Mouse (Mus musculus): ENCODE measurements at regions not wholly inside any gene's neighbourhood (a gene's known extent, or its start where the extent isn't known, plus 50 kb on each side); places are given as distances from the start of the nearest gene placed in this dataset.
"Not testable (repeated sequence)": the region's sequence is repeated elsewhere in the genome, so short reads cannot be mapped to it uniquely, and the experiment has no call there.

GRCm38 (mm10) chr13:3341416-3341815, 196.4 kb upstream of the Gdi2 start:
- peaks cover 4% of the 10 kb centered on the region; the same call in 1 of the 2 replicates for H3K9me3 ChIP-seq (ENCODE audit: low read length)
- no peak for TF ChIP-seq CTCF (IDR thresholded peaks at IDR 0.05)
- H3K36me3 ChIP-seq (ENCODE audit: insufficient read depth, low read length) = no peaks in the 10 kb centered on the region
- no peak overlapping the region for H3K27ac ChIP-seq (ENCODE audit: low read length)
- H3K4me2 ChIP-seq (replicated peaks; ENCODE audit: low read depth, low read length) = no peak overlapping the region
- ATAC-seq = no peak
- 67% methylated on average over 3 of the region's 3 CpGs for WGBS
- H3K4me3 ChIP-seq (ENCODE audit: low read depth, low read length) = no peak overlapping the region
- H3K4me1 ChIP-seq (ENCODE audit: insufficient read depth, low read depth, low read length) = no peaks in the 10 kb centered on the region
- no peaks in the 10 kb centered on the region for H3K27me3 ChIP-seq (replicated peaks; ENCODE audit: insufficient read depth, low read length)
- no peak for DNase-seq (ENCODE audit: low spot score)
- H3K9ac ChIP-seq (replicated peaks; ENCODE audit: low read depth) = no peak overlapping the region

- Histone ChIP-seq H3K27ac (ENCODE audit: low read length) (no peak overlapping the region), H3K4me3 (ENCODE audit: low read depth, low read length) (no peak overlapping the region)
Measured at GRCm38 (mm10) chr13:3343611-3344010, 194.3 kb upstream of the Gdi2 start.

GRCm38 (mm10) chr13:3354912-3355311, 183.0 kb upstream of the Gdi2 start:
- not testable (repeated sequence) for ATAC-seq; H3K36me3 ChIP-seq (ENCODE audit: insufficient read depth, low read length); H3K27ac ChIP-seq (ENCODE audit: low read length); H3K9me3 ChIP-seq (ENCODE audit: low read length); H3K4me1 ChIP-seq (ENCODE audit: insufficient read depth, low read depth, low read length); H3K9ac ChIP-seq (replicated peaks; ENCODE audit: low read depth); H3K4me2 ChIP-seq (replicated peaks; ENCODE audit: low read depth, low read length); DNase-seq (ENCODE audit: low spot score); H3K4me3 ChIP-seq (ENCODE audit: low read depth, low read length)
- H3K27me3 ChIP-seq (replicated peaks; ENCODE audit: insufficient read depth, low read length) = peaks cover 11% of the 10 kb centered on the region

More at GRCm38 (mm10) chr13:3343611-3344010, 194.3 kb upstream of the Gdi2 start:
- no peaks in the 10 kb centered on the region for H3K36me3 ChIP-seq (ENCODE audit: insufficient read depth, low read length)
- TF ChIP-seq EP300 (IDR thresholded peaks at IDR 0.05) (no peak), CTCF (IDR thresholded peaks at IDR 0.05) (no peak)
- DNase-seq (ENCODE audit: low spot score) = no peak
- H3K9ac ChIP-seq (replicated peaks; ENCODE audit: low read depth) = no peak overlapping the region
- H3K27me3 ChIP-seq (replicated peaks; ENCODE audit: insufficient read depth, low read length) = no peaks in the 10 kb centered on the region
- no peaks in the 10 kb centered on the region; the same call in 1 of the 2 replicates for H3K9me3 ChIP-seq (ENCODE audit: low read length)
- no peak for ATAC-seq
- H3K4me2 ChIP-seq (replicated peaks; ENCODE audit: low read depth, low read length) = no peak overlapping the region
- 85% methylated on average over 5 of the region's 5 CpGs for WGBS
- H3K4me1 ChIP-seq (ENCODE audit: insufficient read depth, low read depth, low read length) = no peaks in the 10 kb centered on the region

GRCm38 (mm10) chr13:3358079-3358608, 179.7 kb upstream of the Gdi2 start:
- WGBS = 3% methylated on average over 42 of the region's 45 CpGs
- Histone ChIP-seq H3K4me2 (replicated peaks; ENCODE audit: low read depth, low read length) (peak overlapping the region; percentile 92), H3K4me1 (ENCODE audit: insufficient read depth, low read depth, low read length) (peaks cover 4% of the 10 kb centered on the region; the same call in 1 of the 2 replicates), H3K4me3 (ENCODE audit: low read depth, low read length) (peak overlapping the region; percentile 60), H3K9ac (replicated peaks; ENCODE audit: low read depth) (0 out of 2 replicates have a peak overlapping the region, but pooled peaks have one; percentile 12), H3K36me3 (ENCODE audit: insufficient read depth, low read length) (no peaks in the 10 kb centered on the region), H3K9me3 (ENCODE audit: low read length) (no peaks in the 10 kb centered on the region), H3K27ac (ENCODE audit: low read length) (peak overlapping the region; percentile 68), H3K27me3 (replicated peaks; ENCODE audit: insufficient read depth, low read length) (peaks cover 11% of the 10 kb centered on the region)
- peak; percentile 58 for ATAC-seq
- TF ChIP-seq EP300 (IDR thresholded peaks at IDR 0.05) (no peak), CTCF (IDR thresholded peaks at IDR 0.05) (no peak)
- peak; percentile 27 for DNase-seq (ENCODE audit: low spot score)

GRCm38 (mm10) chr13:3358996-3359750, 178.7 kb upstream of the Gdi2 start:
- 0 out of 2 replicates have a peak, but pooled peaks have one; percentile 13 for ATAC-seq
- DNase-seq (ENCODE audit: low spot score) = no peak
- Histone ChIP-seq H3K4me3 (ENCODE audit: low read depth, low read length) (peak overlapping the region; percentile 60), H3K9ac (replicated peaks; ENCODE audit: low read depth) (0 out of 2 replicates have a peak overlapping the region, but pooled peaks have one; percentile 8), H3K4me1 (ENCODE audit: insufficient read depth, low read depth, low read length) (peaks cover 4% of the 10 kb centered on the region; the same call in 1 of the 2 replicates), H3K27me3 (replicated peaks; ENCODE audit: insufficient read depth, low read length) (peaks cover 11% of the 10 kb centered on the region), H3K36me3 (ENCODE audit: insufficient read depth, low read length) (no peaks in the 10 kb centered on the region), H3K9me3 (ENCODE audit: low read length) (no peaks in the 10 kb centered on the region), H3K4me2 (replicated peaks; ENCODE audit: low read depth, low read length) (peak overlapping the region; percentile 92), H3K27ac (ENCODE audit: low read length) (no peak overlapping the region)
- TF ChIP-seq EP300 (IDR thresholded peaks at IDR 0.05) (no peak), CTCF (IDR thresholded peaks at IDR 0.05) (no peak)
- under 1% methylated on average over 41 of the region's 41 CpGs for WGBS

- not testable (repeated sequence) for H3K4me1 ChIP-seq (ENCODE audit: insufficient read depth, low read depth, low read length); H3K27ac ChIP-seq (ENCODE audit: low read length); DNase-seq (ENCODE audit: low spot score); H3K9me3 ChIP-seq (ENCODE audit: low read length); H3K36me3 ChIP-seq (ENCODE audit: insufficient read depth, low read length)
- Histone ChIP-seq H3K27me3 (replicated peaks; ENCODE audit: insufficient read depth, low read length) (peaks cover 11% of the 10 kb centered on the region), H3K9ac (replicated peaks; ENCODE audit: low read depth) (peak overlapping the region; percentile 44; the same call in 1 of the 2 replicates), H3K4me2 (replicated peaks; ENCODE audit: low read depth, low read length) (peak overlapping the region; percentile 92), H3K4me3 (ENCODE audit: low read depth, low read length) (peak overlapping the region; percentile 60)
- WGBS = under 1% methylated on average over 35 of the region's 35 CpGs
- 0 out of 2 replicates have a peak, but pooled peaks have one; percentile 1 for ATAC-seq
Measured at GRCm38 (mm10) chr13:3359751-3360260, 178.1 kb upstream of the Gdi2 start.

Data from lung, postnatal 0 days (tissue).